Mouse (Mus musculus): Measurements from ENCODE around the gene Upk3a.

Gene Upk3a

GRCm38 (mm10) chr15:85054098-85054497 lies 37.2 kb downstream of the Upk3a start:
- no peak for DNase-seq

GRCm38 (mm10) chr15:85055186-85055585 lies 38.2 kb downstream of the Upk3a start:
- DNase-seq: no peak

DNA sequence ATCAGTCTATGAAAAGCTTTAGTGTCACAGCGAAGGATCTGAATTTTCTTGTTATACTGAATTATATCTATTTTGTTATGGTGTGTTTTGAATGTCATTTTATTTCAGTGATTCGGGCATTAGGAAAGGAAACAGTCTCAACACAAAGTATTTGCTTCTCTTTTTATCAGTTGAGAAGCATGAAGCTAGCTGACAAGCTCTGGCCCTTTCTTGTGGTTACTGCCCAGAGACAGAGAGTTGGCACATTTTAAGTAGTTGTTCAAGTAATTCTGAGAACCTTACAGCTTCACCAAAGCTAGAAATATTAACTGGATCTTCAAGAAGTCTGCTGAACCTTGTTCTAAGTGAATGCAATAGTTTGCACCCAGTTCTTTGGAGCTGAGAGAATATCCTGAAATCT lies 46.5 kb downstream of the Upk3a start:
- no peak for DNase-seq

- DNase-seq: peak; percentile 41
These were observed 53.6 kb downstream of the Upk3a start for GRCm38 (mm10) chr15:85070561-85070960.

Data from thymus, postnatal 4 days (tissue).